Mouse (Mus musculus) intestine, embryonic 14.5 days (tissue): ENCODE data around the gene Prps1. TPM values are rescaled to one million over a fixed set of nuclear protein-coding genes. Genes with fewer than 3 reads are reported as not detected.
A peak's percentile ranks its signal among the peaks of the same experiment; 100 is the strongest.

Experiments used
- ATAC-seq: fragments of 200-750 bp; cut with Nextera tagmentation; replicated peaks from 2 replicates; pipeline ENCODE4 v1.8.0; 2017; ENCODE audit warnings: low read depth, moderate number of reproducible peaks, moderate TSS enrichment, moderate library complexity; ENCODE audit not compliant: low FRiP score, low TSS enrichment
- DNase-seq: peaks from one replicate; pipeline ENCODE4 v3.0.0-alpha.2; 2018; ENCODE audit warnings: low spot score
- H3K27ac ChIP-seq: fragments of 300-500 bp; sonication (generic); 2 replicates; pipeline ENCODE4 v1.5.1; 2014; ENCODE audit warnings: low read depth, mild to moderate bottlenecking, control low read depth
- H3K27me3 ChIP-seq: fragments of 300-500 bp; sonication (generic); replicated peaks from 2 replicates; pipeline ENCODE4 v1.6.1; 2014; ENCODE audit warnings: low read length, control low read depth; ENCODE audit not compliant: control insufficient read depth, insufficient read depth
- H3K36me3 ChIP-seq: fragments of 300-500 bp; sonication (generic); 2 replicates; pipeline ENCODE4 v1.6.1; 2014; ENCODE audit warnings: low read length, control low read depth; ENCODE audit not compliant: control insufficient read depth, insufficient read depth
- H3K4me1 ChIP-seq: fragments of 300-500 bp; sonication (generic); replicated peaks from 2 replicates; pipeline ENCODE4 v1.6.1; 2014; ENCODE audit warnings: low read length, control low read depth, mixed read lengths; ENCODE audit not compliant: control insufficient read depth, insufficient read depth
- H3K4me2 ChIP-seq: fragments of 300-500 bp; sonication (generic); 2 replicates; pipeline ENCODE4 v1.6.1; 2014; ENCODE audit warnings: low read length
- H3K4me3 ChIP-seq: fragments of 300-500 bp; sonication (generic); 2 replicates; pipeline ENCODE4 v1.5.1; 2014; ENCODE audit warnings: low read depth, low read length, control low read depth, mixed read lengths
- H3K9ac ChIP-seq: fragments of 300-500 bp; sonication (generic); 2 replicates; pipeline ENCODE4 v1.6.1; 2014; ENCODE audit warnings: mild to moderate bottlenecking, low read length
- H3K9me3 ChIP-seq: fragments of 300-500 bp; sonication (generic); 2 replicates; pipeline ENCODE4 v1.6.1; 2016; ENCODE audit warnings: low read length, control low read depth; ENCODE audit not compliant: control insufficient read depth
- WGBS: fragments of 180-500 bp; shearing (Covaris S2); extraction: QIAGEN DNeasy Blood & Tissue Kit; methylation state at CpG from one replicate; pipeline ENCODE4 v1.1.7; 2014; 5-methylcytosine and 5-hydroxymethylcytosine counted together
- polyA plus RNA-seq: library from polyadenylated mRNA; unstranded; fragments of >200 nt; fragmentation: Nextera tagmentation; extraction: Ambion mirVana; gene quantifications from 2 replicates; pipeline ENCODE4 v1.2.1, GENCODE M21; 2014

The Prps1 gene
- 26.2 and 29.4 TPM in 2 replicates for polyA plus RNA-seq

- H3K9ac ChIP-seq, result peak within 1 kb of the TSS; percentile 36
- H3K27me3 ChIP-seq, result peaks cover 4% of the 10 kb centered on the region
- 8% methylated on average over 26 of the region's 26 CpGs for WGBS
- H3K4me2 ChIP-seq, result peak within 1 kb of the TSS; percentile 56
- peak within 1 kb of the TSS; percentile 43 for H3K4me3 ChIP-seq
- H3K9me3 ChIP-seq, result no peaks in the 10 kb centered on the region
- no peak for DNase-seq
- no peaks in the 10 kb centered on the region for H3K4me1 ChIP-seq
- ATAC-seq, result peak; percentile 91
- H3K27ac ChIP-seq, result no peak within 1 kb of the TSS
- no peaks in the 10 kb centered on the region for H3K36me3 ChIP-seq
Observed at GRCm38 (mm10) chrX:140456279-140456731, at the start of gene Prps1. Gene Prps1, plus strand, starts transcription at chrX:140456613.

- Histone ChIP-seq H3K4me2 (no peak overlapping the region), H3K4me1 (no peaks in the 10 kb centered on the region), H3K9ac (no peak overlapping the region), H3K27me3 (no peaks in the 10 kb centered on the region), H3K36me3 (no peaks in the 10 kb centered on the region), H3K9me3 (no peaks in the 10 kb centered on the region), H3K4me3 (no peak overlapping the region), H3K27ac (no peak overlapping the region)
- DNase-seq (no peak), ATAC-seq (no peak)
- 87% methylated on average over 5 of the region's 5 CpGs for WGBS
Observed at GRCm38 (mm10) chrX:140407593-140407992, 48.8 kb upstream of the Prps1 start.

- 87% methylated on average over 4 of the region's 4 CpGs for WGBS
- Histone ChIP-seq H3K36me3 (no peaks in the 10 kb centered on the region), H3K4me2 (no peak overlapping the region), H3K9me3 (no peaks in the 10 kb centered on the region), H3K4me1 (no peaks in the 10 kb centered on the region), H3K4me3 (no peak overlapping the region), H3K27ac (no peak overlapping the region), H3K9ac (no peak overlapping the region), H3K27me3 (0 out of 2 replicates have a peak, but pooled peaks cover 3% of the 10 kb centered on the region)
- ATAC-seq, result no peak
- no peak for DNase-seq
Observed at GRCm38 (mm10) chrX:140418467-140418866, 37.9 kb upstream of the Prps1 start.

GRCm38 (mm10) chrX:140427124-140427523 is 29.3 kb upstream of the Prps1 start:
- Histone ChIP-seq H3K9ac (no peak overlapping the region), H3K27ac (no peak overlapping the region), H3K4me3 (no peak overlapping the region), H3K9me3 (no peaks in the 10 kb centered on the region), H3K4me2 (no peak overlapping the region), H3K4me1 (no peaks in the 10 kb centered on the region), H3K36me3 (no peaks in the 10 kb centered on the region), H3K27me3 (0 out of 2 replicates have a peak, but pooled peaks cover 3% of the 10 kb centered on the region)
- DNase-seq, result no peak
- no peak for ATAC-seq
- 77% methylated on average over 4 of the region's 4 CpGs for WGBS

- H3K27me3 ChIP-seq, result 0 out of 2 replicates have a peak, but pooled peaks cover 3% of the 10 kb centered on the region
- no peak overlapping the region for H3K4me3 ChIP-seq
- no peak overlapping the region for H3K4me2 ChIP-seq
- no peaks in the 10 kb centered on the region for H3K9me3 ChIP-seq
- 60% methylated on average over 7 of the region's 8 CpGs for WGBS
- no peak overlapping the region for H3K27ac ChIP-seq
- no peak for ATAC-seq
- no peak overlapping the region for H3K9ac ChIP-seq
- no peaks in the 10 kb centered on the region for H3K4me1 ChIP-seq
- no peak for DNase-seq
- no peaks in the 10 kb centered on the region for H3K36me3 ChIP-seq
Observed at GRCm38 (mm10) chrX:140428252-140428651, 28.2 kb upstream of the Prps1 start.

- Histone ChIP-seq H3K4me2 (no peak overlapping the region), H3K9me3 (no peaks in the 10 kb centered on the region), H3K27me3 (0 out of 2 replicates have a peak, but pooled peaks cover 3% of the 10 kb centered on the region), H3K27ac (no peak overlapping the region), H3K36me3 (no peaks in the 10 kb centered on the region), H3K4me3 (no peak overlapping the region), H3K4me1 (no peaks in the 10 kb centered on the region), H3K9ac (no peak overlapping the region)
- no peak for ATAC-seq
- 73% methylated on average over 5 of the region's 5 CpGs for WGBS
- DNase-seq, result no peak
Observed at GRCm38 (mm10) chrX:140429985-140430384, 26.4 kb upstream of the Prps1 start.

GRCm38 (mm10) chrX:140430506-140430905 is 25.9 kb upstream of the Prps1 start:
- no peak for ATAC-seq
- H3K9me3 ChIP-seq, result no peaks in the 10 kb centered on the region
- 89% methylated on average over 12 of the region's 12 CpGs for WGBS

GRCm38 (mm10) chrX:140431981-140432380 is 24.4 kb upstream of the Prps1 start:
- Histone ChIP-seq H3K9ac (no peak overlapping the region), H3K9me3 (no peaks in the 10 kb centered on the region), H3K4me1 (no peaks in the 10 kb centered on the region), H3K27me3 (0 out of 2 replicates have a peak, but pooled peaks cover 4% of the 10 kb centered on the region), H3K4me2 (no peak overlapping the region), H3K4me3 (no peak overlapping the region), H3K27ac (no peak overlapping the region), H3K36me3 (no peaks in the 10 kb centered on the region)
- 89% methylated on average over 14 of the region's 15 CpGs for WGBS
- no peak for DNase-seq
- no peak for ATAC-seq

More at GRCm38 (mm10) chrX:140430506-140430905, 25.9 kb upstream of the Prps1 start:
- Histone ChIP-seq H3K36me3 (no peaks in the 10 kb centered on the region), H3K27ac (no peak overlapping the region), H3K9ac (no peak overlapping the region), H3K4me3 (no peak overlapping the region), H3K4me1 (no peaks in the 10 kb centered on the region), H3K27me3 (0 out of 2 replicates have a peak, but pooled peaks cover 3% of the 10 kb centered on the region), H3K4me2 (no peak overlapping the region)
- no peak for DNase-seq

- H3K9ac ChIP-seq, result no peak overlapping the region
- no peaks in the 10 kb centered on the region for H3K9me3 ChIP-seq
- whole genome bisulfite sequencing, result 93% methylated on average over 11 of the region's 11 CpGs
- ATAC-seq, result no peak
- H3K27me3 ChIP-seq, result 0 out of 2 replicates have a peak, but pooled peaks cover 4% of the 10 kb centered on the region
- no peak for DNase-seq
- H3K36me3 ChIP-seq, result no peaks in the 10 kb centered on the region
- no peaks in the 10 kb centered on the region for H3K4me1 ChIP-seq
- no peak overlapping the region for H3K27ac ChIP-seq
- no peak overlapping the region for H3K4me2 ChIP-seq
- no peak overlapping the region for H3K4me3 ChIP-seq
Observed at GRCm38 (mm10) chrX:140432786-140433185, 23.6 kb upstream of the Prps1 start.
